Mouse (Mus musculus): ENCODE results near the gene Foxp3.

- TF ChIP-seq CTCF (IDR thresholded peaks at IDR 0.05; ENCODE audit: borderline replicate concordance, control insufficient read depth, extremely low read depth, insufficient read depth, low read length, poor library complexity): no peak
- TF ChIP-seq POLR2A (IDR thresholded peaks at IDR 0.05; ENCODE audit: control insufficient read depth, extremely low read depth, insufficient read depth, low read length, poor library complexity): no peak
Measured at GRCm38 (mm10) chrX:7581151-7581550, 7.7 kb downstream of the Foxp3 start.
